Mouse (Mus musculus) T-cell, adult 2 months (primary cell): Measurements from ENCODE around the gene Defb48.

Experiments
- DNase-seq: peaks from one replicate; pipeline ENCODE4 v3.0.0; 2022; ENCODE audit warnings: low spot score

The Defb48 gene

DNA sequence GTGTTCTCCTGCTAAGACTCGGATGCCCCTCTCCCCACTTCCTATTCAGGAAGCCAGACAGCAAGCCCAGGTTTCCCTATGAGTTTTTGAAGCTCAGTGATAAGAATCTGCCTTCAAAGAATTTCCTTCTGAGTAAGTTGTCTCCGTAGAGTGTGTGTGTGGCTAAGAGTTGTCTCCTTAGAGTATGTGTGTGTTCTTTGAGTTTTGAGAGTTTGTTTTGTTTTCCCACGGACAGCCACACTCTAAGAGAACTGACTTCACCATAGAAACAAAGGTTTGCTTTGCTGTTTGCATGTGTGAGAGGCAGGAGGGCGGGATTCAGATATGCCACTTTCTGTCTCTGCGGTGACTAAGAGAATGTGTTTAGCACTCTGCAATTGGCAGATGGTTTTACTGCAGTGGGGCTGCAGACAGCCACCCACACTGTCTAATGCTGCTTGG is 56.2 kb downstream of the Defb48 start:
- DNase-seq = peak; percentile 20
